Mouse (Mus musculus) CH12.LX (cell line): ENCODE data around the gene Efnb2.

Experiments
- CTCF ChIP-seq, 2 experiments: IDR thresholded peaks in 1 of 2; conservative IDR thresholded peaks in 1 of 2; 2 replicates each; pipeline ENCODE4 v1.5.1; 2011 to 2012; ENCODE audit warnings: low read depth in 2 of 2, low read length in 2 of 2, improper control_type of control experiment in 1 of 2, inconsistent platforms in 1 of 2, mild to moderate bottlenecking in 1 of 2, moderate library complexity in 1 of 2
- JUND ChIP-seq: conservative IDR thresholded peaks from 2 replicates; pipeline ENCODE4 v1.6.1; 2011; ENCODE audit warnings: low read depth, low read length, improper control_type of control experiment
- POLR2A ChIP-seq: IDR thresholded peaks from 2 replicates; pipeline ENCODE4 v1.6.1; 2011; ENCODE audit warnings: low read depth, mild to moderate bottlenecking, improper control_type of control experiment, low read length
- SMC3 ChIP-seq: IDR thresholded peaks from 2 replicates; pipeline ENCODE4 v1.6.1; 2011; ENCODE audit warnings: low read depth, low read length, improper control_type of control experiment

DNA sequence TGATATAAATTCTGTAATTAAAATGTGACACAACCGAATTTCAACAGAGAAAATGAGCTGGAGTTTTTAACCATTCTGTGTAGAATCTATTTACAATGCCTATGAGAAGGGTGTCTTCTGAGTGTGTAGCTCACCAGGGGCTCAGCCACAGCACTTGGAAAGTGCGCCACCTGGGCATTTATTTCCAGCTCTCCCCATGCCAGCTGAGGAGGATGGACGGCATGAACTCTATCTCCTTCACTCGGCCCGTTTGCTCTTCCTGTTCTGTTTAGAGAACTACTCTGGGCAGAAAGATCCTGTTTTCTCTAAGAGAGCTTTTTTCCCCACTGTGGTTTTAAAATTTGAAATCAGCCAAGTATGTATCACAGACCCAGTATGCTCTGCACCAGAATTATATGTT, 7.7 kb downstream of the Efnb2 start:
- no peak for TF ChIP-seq POLR2A
- no peak for TF ChIP-seq CTCF (conservative IDR thresholded peaks at IDR 0.05 in 1 of 2, IDR thresholded peaks at IDR 0.05 in 1 of 2; ENCODE audit: low read depth in 2 of 2, low read length in 2 of 2)
- TF ChIP-seq SMC3, result no peak
- TF ChIP-seq JUND, result no peak
